Mouse (Mus musculus) ES-E14 (cell line): ENCODE results near the gene Trappc10.

ENCODE experiments used
- CHD2 ChIP-seq: IDR thresholded peaks from 2 replicates; pipeline ENCODE4 v1.6.1; 2014; ENCODE audit warnings: mild to moderate bottlenecking, low read depth, low read length, inconsistent platforms
- HCFC1 ChIP-seq: IDR thresholded peaks from 2 replicates; pipeline ENCODE4 v1.6.1; 2012; ENCODE audit warnings: low read length, inconsistent platforms, borderline replicate concordance; ENCODE audit not compliant: insufficient read depth

DNA sequence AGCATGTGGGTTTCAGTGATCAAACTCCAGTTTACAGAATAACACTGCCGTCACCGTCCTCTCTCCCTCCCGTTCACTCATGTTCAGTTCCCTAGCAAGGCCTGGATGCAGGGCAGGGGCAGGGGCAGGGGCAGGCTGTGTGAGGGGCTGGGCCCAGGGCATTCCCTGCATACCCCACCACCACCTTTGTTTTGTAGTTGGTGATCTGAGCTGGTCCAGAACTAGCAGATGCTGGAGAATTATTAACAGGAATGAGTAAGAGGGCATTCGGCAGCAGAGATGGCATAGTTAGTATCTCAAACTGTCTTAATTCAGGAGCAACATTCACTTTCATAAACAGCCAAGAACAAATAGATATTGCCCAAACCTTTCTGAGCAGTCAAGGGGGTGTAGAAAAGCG lies 47.9 kb upstream of the Trappc10 start:
- TF ChIP-seq HCFC1 (no peak), CHD2 (no peak)
